Comparison of ENCODE assay signal across 8 mouse cellular contexts in the genomic region with DNA sequence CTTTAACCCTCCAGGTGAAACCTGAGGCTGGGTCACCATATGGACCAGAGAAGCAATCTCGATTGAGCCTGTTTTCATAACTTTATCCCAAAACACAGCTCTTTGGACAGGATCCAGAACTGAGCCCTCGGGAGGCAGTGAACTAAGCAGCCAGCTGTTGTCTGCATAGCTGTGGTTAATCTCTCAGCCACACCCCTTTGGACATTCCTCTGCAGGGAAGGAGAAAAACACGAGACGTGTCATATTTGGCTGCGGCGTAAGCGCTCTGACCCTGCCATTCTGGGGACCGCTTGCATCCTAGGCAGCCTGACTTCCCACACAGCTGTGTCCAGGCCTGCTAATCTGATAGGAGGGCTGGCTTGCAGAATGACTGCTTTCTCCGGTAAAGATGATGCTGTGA. TPM values are rescaled to one million over a fixed set of nuclear protein-coding genes. Genes with fewer than 3 reads are reported as not detected.
DNase-seq lines count a peak whose midpoint lies in the region; ATAC-seq lines count a peak whose summit lies in the region.

No protein-coding gene starts in this region.

- DNase-seq in 3T3-L1 (ENCODE audit: low read depth, low spot score), result peak; percentile 99
- DNase-seq in Muller cell, postnatal 12 days (ENCODE audit: inconsistent ontology term), result peak; percentile 77
- DNase-seq in heart, adult 11 months, result peak; percentile 99
- DNase-seq in ovary, postnatal 14 days (ENCODE audit: low spot score), result peak; percentile 33
- DNase-seq in spleen, adult 12 weeks (ENCODE audit: low spot score), result no peak
- no peak for DNase-seq in left cerebral cortex, adult 18-20 months (ENCODE audit: low spot score in 2 of 2)

- no peaks in the 10 kb centered on the region for H3K36me3 ChIP-seq in kidney, embryonic 15.5 days

- WGBS in kidney, embryonic 15.5 days, result 33% methylated on average over 9 of the region's 9 CpGs

- H3K4me1 ChIP-seq in kidney, embryonic 15.5 days, result peaks cover 16% of the 10 kb centered on the region

- peak; percentile 85 for ATAC-seq in kidney, embryonic 15.5 days (replicated peaks; ENCODE audit: low FRiP score)
- ATAC-seq in megakaryocyte progenitor cell, adult 5-6 weeks (replicated peaks; ENCODE audit: poor library complexity), result no peak

- no peaks in the 10 kb centered on the region for H3K27me3 ChIP-seq in kidney, embryonic 15.5 days

- H3K9me3 ChIP-seq in kidney, embryonic 15.5 days (replicated peaks), result no peaks in the 10 kb centered on the region

- no peak overlapping the region for H3K9ac ChIP-seq in kidney, embryonic 15.5 days

- no peak overlapping the region; the same call in 1 of the 2 replicates for H3K4me2 ChIP-seq in kidney, embryonic 15.5 days

- H3K27ac ChIP-seq in kidney, embryonic 15.5 days, result peak overlapping the region; percentile 58

- no peak overlapping the region for H3K4me3 ChIP-seq in kidney, embryonic 15.5 days (replicated peaks)

RNA-seq across cellular contexts. Expression of a gene that starts 55.6 kb away (rescaled TPM):
- polyA plus RNA-seq in kidney, embryonic 15.5 days (2015; fragmentation: Nextera tagmentation; extraction: Ambion mirVana), result 68.8 and 76.0 TPM in 2 replicates
- total RNA-seq in left cerebral cortex, adult 18-20 months (2021), result 100 to 1,000 TPM; 244 to 266 TPM
- 23.5 and 26.2 TPM in 2 replicates for total RNA-seq in megakaryocyte progenitor cell, adult 5-6 weeks (2015)
- 33.2 and 37.4 TPM in 2 replicates for total RNA-seq in megakaryocyte progenitor cell, adult 5-6 weeks (2017)

Comparison
In these comparisons a context has a peak if more than half of its experiments do, and no peak if none do; other contexts are left out.
1. DNase-seq: peak in 3T3-L1 (single experiment), Muller cell, postnatal 12 days (single experiment), heart, adult 11 months (single experiment) and ovary, postnatal 14 days (single experiment); none in spleen, adult 12 weeks (single experiment) and left cerebral cortex, adult 18-20 months (0 of 2).
2. RNA of a gene that starts 55.6 kb away (total RNA-seq): 244 to 266 TPM in left cerebral cortex, adult 18-20 months; 23.5 to 37.4 TPM in megakaryocyte progenitor cell, adult 5-6 weeks; every median in the first group is over 4 times any median in the second.